Mouse (Mus musculus) myocyte (in vitro differentiated cells): Measurements from ENCODE around the gene Sipa1l2. TPM values are rescaled to one million over a fixed set of nuclear protein-coding genes. Genes with fewer than 3 reads are reported as not detected.

Source experiments
- H3K27me3 ChIP-seq: one replicate; pipeline ENCODE4 v1.6.1; 2011; ENCODE audit not compliant: control insufficient read depth, insufficient read depth, insufficient read length
- H3K36me3 ChIP-seq: one replicate; pipeline ENCODE4 v1.6.1; 2011; ENCODE audit not compliant: control insufficient read depth, insufficient read depth
- H3K4me2 ChIP-seq: one replicate; pipeline ENCODE4 v1.6.1; 2011; ENCODE audit warnings: low read depth, control low read depth
- H3K4me3 ChIP-seq: one replicate; pipeline ENCODE4 v1.5.1; 2011; ENCODE audit warnings: mild to moderate bottlenecking, control low read depth, moderate library complexity
- H3K79me2 ChIP-seq: one replicate; pipeline ENCODE4 v1.6.1; 2011; ENCODE audit not compliant: control insufficient read depth, insufficient read depth
- H3ac ChIP-seq: one replicate; pipeline ENCODE4 v1.6.1; 2011; ENCODE audit not compliant: control insufficient read depth, insufficient read length
- CEBPB ChIP-seq: IDR thresholded peaks from 2 replicates; pipeline ENCODE4 v1.6.1; 2011; ENCODE audit warnings: mild to moderate bottlenecking, moderate library complexity; ENCODE audit not compliant: poor library complexity, insufficient read depth, severe bottlenecking
- E2F4 ChIP-seq: IDR thresholded peaks from one replicate; pipeline ENCODE4 v1.6.1; 2011; ENCODE audit warnings: mild to moderate bottlenecking, control low read depth, moderate library complexity; ENCODE audit not compliant: insufficient read depth
- MAX ChIP-seq: IDR thresholded peaks from one replicate; pipeline ENCODE4 v1.6.1; 2011; ENCODE audit warnings: low read depth, mild to moderate bottlenecking, control low read depth
- MYOD1 ChIP-seq, 3 experiments: IDR thresholded peaks; one replicate each; pipeline ENCODE4 v1.6.1; 2011; ENCODE audit warnings: control low read depth in 2 of 3, low read depth in 2 of 3, mild to moderate bottlenecking in 2 of 3, moderate library complexity in 1 of 3; ENCODE audit not compliant: insufficient read length in 2 of 3, control insufficient read depth in 1 of 3
- MYOG ChIP-seq, 3 experiments: IDR thresholded peaks; one replicate each; pipeline ENCODE4 v1.6.1; 2011; ENCODE audit warnings: control low read depth in 2 of 3, low read depth in 2 of 3, mild to moderate bottlenecking in 2 of 3; ENCODE audit not compliant: insufficient read length in 2 of 3, control insufficient read depth in 1 of 3, insufficient read depth in 1 of 3
- POLR2A ChIP-seq: IDR thresholded peaks from one replicate; pipeline ENCODE4 v1.6.1; 2011; ENCODE audit warnings: low read depth, mild to moderate bottlenecking, control low read depth, moderate library complexity; ENCODE audit not compliant: insufficient read length
- POLR2AphosphoS2 ChIP-seq: IDR thresholded peaks from one replicate; pipeline ENCODE4 v1.6.1; 2011; ENCODE audit warnings: low read depth, control low read depth; ENCODE audit not compliant: insufficient read length
- REST ChIP-seq: IDR thresholded peaks from one replicate; pipeline ENCODE4 v1.6.1; 2011; ENCODE audit warnings: mild to moderate bottlenecking, control low read depth, moderate library complexity; ENCODE audit not compliant: insufficient read depth, insufficient read length
- SRF ChIP-seq: IDR thresholded peaks from one replicate; pipeline ENCODE4 v1.6.1; 2011; ENCODE audit warnings: low read depth; ENCODE audit not compliant: control insufficient read depth, insufficient read length
- TCF12 ChIP-seq: IDR thresholded peaks from one replicate; pipeline ENCODE4 v1.6.1; 2011; ENCODE audit warnings: mild to moderate bottlenecking, control low read depth; ENCODE audit not compliant: poor library complexity, insufficient read depth, severe bottlenecking
- TCF3 ChIP-seq: IDR thresholded peaks from one replicate; pipeline ENCODE4 v1.6.1; 2011; ENCODE audit warnings: low read depth, control low read depth; ENCODE audit not compliant: insufficient read length
- USF1 ChIP-seq: IDR thresholded peaks from one replicate; pipeline ENCODE4 v1.6.1; 2011; ENCODE audit warnings: low read depth, mild to moderate bottlenecking, control low read depth, moderate library complexity
- polyA plus RNA-seq: library from polyadenylated mRNA; unstranded; fragments of >200 nt; fragmentation: generic; extraction: Trizol; gene quantifications from one replicate; pipeline ENCODE4 v1.2.1, GENCODE M21; 2012; ENCODE audit warnings: missing spikeins

Sipa1l2 gene
- polyA plus RNA-seq, 1 experiment = 16.2 TPM

- TF ChIP-seq TCF12 (no peak), POLR2A (no peak), TCF3 (no peak), SRF (no peak), MAX (no peak), POLR2AphosphoS2 (no peak), MYOD1 (IDR thresholded peaks at IDR 0.05; ENCODE audit: control insufficient read depth in 1 of 3, insufficient read length in 2 of 3, low read depth in 2 of 3) (no peak), USF1 (no peak), E2F4 (no peak), MYOG (IDR thresholded peaks at IDR 0.05; ENCODE audit: control insufficient read depth in 1 of 3, insufficient read depth in 1 of 3, insufficient read length in 2 of 3, low read depth in 2 of 3) (no peak), REST (no peak), CEBPB (no peak)
- H3K79me2 ChIP-seq = no peaks in the 10 kb centered on the region
- no peaks in the 10 kb centered on the region for H3K27me3 ChIP-seq
- H3K36me3 ChIP-seq = no peaks in the 10 kb centered on the region
- H3ac ChIP-seq = no peak overlapping the region
- H3K4me3 ChIP-seq = no peak overlapping the region
- H3K4me2 ChIP-seq = no peak overlapping the region
Observed at GRCm38 (mm10) chr8:125542893-125543613, 26.6 kb downstream of the Sipa1l2 start.

- Histone ChIP-seq H3K36me3 (no peaks in the 10 kb centered on the region), H3K4me3 (no peak overlapping the region), H3ac (no peak overlapping the region), H3K27me3 (no peaks in the 10 kb centered on the region), H3K79me2 (no peaks in the 10 kb centered on the region), H3K4me2 (no peak overlapping the region)
- TF ChIP-seq USF1 (no peak), MYOG (IDR thresholded peaks at IDR 0.05; ENCODE audit: control insufficient read depth in 1 of 3, insufficient read depth in 1 of 3, insufficient read length in 2 of 3, low read depth in 2 of 3) (peak in 1 of 3 experiments; percentile 24)
Observed at GRCm38 (mm10) chr8:125539056-125540013, 30.3 kb downstream of the Sipa1l2 start.

GRCm38 (mm10) chr8:125538265-125538664 lies 31.3 kb downstream of the Sipa1l2 start:
- TF ChIP-seq MYOG (IDR thresholded peaks at IDR 0.05; ENCODE audit: control insufficient read depth in 1 of 3, insufficient read depth in 1 of 3, insufficient read length in 2 of 3, low read depth in 2 of 3) (no peak), MYOD1 (IDR thresholded peaks at IDR 0.05; ENCODE audit: control insufficient read depth in 1 of 3, insufficient read length in 2 of 3, low read depth in 2 of 3) (no peak), TCF3 (no peak), TCF12 (no peak), POLR2AphosphoS2 (no peak), E2F4 (no peak), REST (no peak), SRF (no peak), MAX (no peak), CEBPB (no peak), POLR2A (no peak), USF1 (no peak)
- Histone ChIP-seq H3K4me3 (no peak overlapping the region), H3K36me3 (no peaks in the 10 kb centered on the region), H3K4me2 (no peak overlapping the region), H3ac (no peak overlapping the region), H3K27me3 (no peaks in the 10 kb centered on the region), H3K79me2 (no peaks in the 10 kb centered on the region)

- Histone ChIP-seq H3K36me3 (no peaks in the 10 kb centered on the region), H3K27me3 (no peaks in the 10 kb centered on the region), H3ac (no peak overlapping the region), H3K4me2 (no peak overlapping the region), H3K4me3 (no peak overlapping the region), H3K79me2 (no peaks in the 10 kb centered on the region)
- no peak for TF ChIP-seq E2F4
Observed at GRCm38 (mm10) chr8:125533709-125534108, 35.9 kb downstream of the Sipa1l2 start.

- no peak for TF ChIP-seq POLR2A
- TF ChIP-seq USF1 = no peak
- TF ChIP-seq REST = no peak
- TF ChIP-seq POLR2AphosphoS2 = no peak
- no peak for TF ChIP-seq MYOG (IDR thresholded peaks at IDR 0.05; ENCODE audit: control insufficient read depth in 1 of 3, insufficient read depth in 1 of 3, insufficient read length in 2 of 3, low read depth in 2 of 3)
- TF ChIP-seq E2F4 = no peak
- TF ChIP-seq CEBPB = no peak
- no peak for TF ChIP-seq TCF12
- no peak for TF ChIP-seq TCF3
- TF ChIP-seq MAX = no peak
- TF ChIP-seq SRF = no peak
- no peak for TF ChIP-seq MYOD1 (IDR thresholded peaks at IDR 0.05; ENCODE audit: control insufficient read depth in 1 of 3, insufficient read length in 2 of 3, low read depth in 2 of 3)
- H3K79me2 ChIP-seq = no peaks in the 10 kb centered on the region
- H3K27me3 ChIP-seq = no peaks in the 10 kb centered on the region
- no peak overlapping the region for H3K4me3 ChIP-seq
- no peaks in the 10 kb centered on the region for H3K36me3 ChIP-seq
- H3ac ChIP-seq = no peak overlapping the region
- no peak overlapping the region for H3K4me2 ChIP-seq
Observed at GRCm38 (mm10) chr8:125532953-125533352, 36.7 kb downstream of the Sipa1l2 start.
